Comparison of ENCODE assay signal across 8 mouse cellular contexts in genomic region chr8:111597310-111597709, GRCm38 (mm10). TPM values are rescaled to one million over a fixed set of nuclear protein-coding genes. Genes with fewer than 3 reads are reported as not detected.
A peak's percentile ranks its signal among the peaks of the same experiment; 100 is the strongest.
DNase-seq lines count a peak whose midpoint lies in the region; ATAC-seq and TF ChIP-seq lines count a peak whose summit lies in the region.

No protein-coding gene starts in this region.

- peaks cover 19% of the 10 kb centered on the region; the same call in 1 of the 2 replicates for H3K4me1 ChIP-seq in midbrain, postnatal 0 days (ENCODE audit: insufficient read depth, low read length)
- peaks cover 10% of the 10 kb centered on the region for H3K4me1 ChIP-seq in midbrain, embryonic 11.5 days (ENCODE audit: control insufficient read depth, insufficient read depth, low read length)
- H3K4me1 ChIP-seq in kidney, embryonic 16.5 days (ENCODE audit: insufficient read depth, low read length), result peaks cover 58% of the 10 kb centered on the region
- H3K4me1 ChIP-seq in stomach, embryonic 16.5 days (ENCODE audit: control insufficient read depth, insufficient read depth, low read length), result peaks cover 47% of the 10 kb centered on the region

- H3K27me3 ChIP-seq in midbrain, postnatal 0 days (ENCODE audit: insufficient read depth, low read length), result no peaks in the 10 kb centered on the region
- no peaks in the 10 kb centered on the region for H3K27me3 ChIP-seq in midbrain, embryonic 11.5 days (ENCODE audit: control insufficient read depth, insufficient read depth, low read length)
- H3K27me3 ChIP-seq in kidney, embryonic 16.5 days (ENCODE audit: insufficient read depth, low read length), result no peaks in the 10 kb centered on the region
- no peaks in the 10 kb centered on the region for H3K27me3 ChIP-seq in stomach, embryonic 16.5 days (ENCODE audit: control insufficient read depth, insufficient read depth, low read length)

- no peak for TF ChIP-seq CTCF in midbrain, postnatal 0 days (IDR thresholded peaks at IDR 0.05)

- no peaks in the 10 kb centered on the region for H3K36me3 ChIP-seq in midbrain, postnatal 0 days (ENCODE audit: insufficient read depth, low read length)
- no peaks in the 10 kb centered on the region for H3K36me3 ChIP-seq in midbrain, embryonic 11.5 days (ENCODE audit: control insufficient read depth, insufficient read depth, low read length)
- no peaks in the 10 kb centered on the region for H3K36me3 ChIP-seq in kidney, embryonic 16.5 days (ENCODE audit: insufficient read depth, low read length)
- H3K36me3 ChIP-seq in stomach, embryonic 16.5 days (ENCODE audit: control insufficient read depth, insufficient read depth, low read length), result no peaks in the 10 kb centered on the region

- peak overlapping the region; percentile 19; the same call in 1 of the 2 replicates for H3K27ac ChIP-seq in midbrain, postnatal 0 days (ENCODE audit: low read depth, low read length)
- H3K27ac ChIP-seq in midbrain, embryonic 11.5 days (ENCODE audit: low read depth, low read length), result no peak overlapping the region
- H3K27ac ChIP-seq in kidney, embryonic 16.5 days (ENCODE audit: low read length), result peak overlapping the region; percentile 92
- H3K27ac ChIP-seq in stomach, embryonic 16.5 days (ENCODE audit: low read length), result peak overlapping the region; percentile 83

- ATAC-seq in midbrain, postnatal 0 days (ENCODE audit: low FRiP score), result no peak
- ATAC-seq in midbrain, embryonic 11.5 days (ENCODE audit: low FRiP score), result no peak
- ATAC-seq in granulocyte monocyte progenitor cell, adult 5-6 weeks (replicated peaks; ENCODE audit: poor library complexity, severe bottlenecking), result peak; percentile 21
- ATAC-seq in kidney, embryonic 16.5 days (ENCODE audit: low FRiP score, low TSS enrichment), result peak; percentile 88
- ATAC-seq in stomach, embryonic 16.5 days (ENCODE audit: insufficient read depth, low FRiP score), result peak; percentile 88

- DNase-seq in midbrain, postnatal 0 days (ENCODE audit: low spot score), result no peak
- DNase-seq in midbrain, embryonic 11.5 days (ENCODE audit: low spot score, missing footprints), result no peak
- no peak for DNase-seq in left cerebral cortex, postnatal 36 days (ENCODE audit: low spot score in 2 of 2)
- no peak for DNase-seq in spleen, postnatal 10 days (ENCODE audit: low spot score in 2 of 2)
- no peak for DNase-seq in layer of hippocampus, postnatal 10 days (ENCODE audit: low spot score in 2 of 2)

- H3K9me3 ChIP-seq in midbrain, postnatal 0 days (ENCODE audit: low read length), result no peaks in the 10 kb centered on the region
- no peaks in the 10 kb centered on the region for H3K9me3 ChIP-seq in midbrain, embryonic 11.5 days (ENCODE audit: control insufficient read depth, low read length)
- no peaks in the 10 kb centered on the region for H3K9me3 ChIP-seq in kidney, embryonic 16.5 days (ENCODE audit: low read length)
- no peaks in the 10 kb centered on the region for H3K9me3 ChIP-seq in stomach, embryonic 16.5 days (replicated peaks; ENCODE audit: control insufficient read depth, low read length)

- WGBS in midbrain, postnatal 0 days, result 82% methylated on average over 1 of the region's 1 CpGs
- 74% methylated on average over 1 of the region's 1 CpGs for WGBS in midbrain, embryonic 11.5 days
- 4% methylated on average over 1 of the region's 1 CpGs for WGBS in kidney, embryonic 16.5 days
- 3% methylated on average over 1 of the region's 1 CpGs for WGBS in stomach, embryonic 16.5 days

- H3K4me3 ChIP-seq in midbrain, postnatal 0 days (ENCODE audit: low read depth, low read length), result no peak overlapping the region
- H3K4me3 ChIP-seq in midbrain, embryonic 11.5 days (ENCODE audit: low read depth, low read length), result no peak overlapping the region
- H3K4me3 ChIP-seq in kidney, embryonic 16.5 days (ENCODE audit: low read length), result no peak overlapping the region
- H3K4me3 ChIP-seq in stomach, embryonic 16.5 days (replicated peaks; ENCODE audit: low read length), result no peak overlapping the region

- H3K4me2 ChIP-seq in midbrain, postnatal 0 days (ENCODE audit: low read depth, low read length, poor library complexity, severe bottlenecking), result no peak overlapping the region
- no peak overlapping the region for H3K4me2 ChIP-seq in midbrain, embryonic 11.5 days
- H3K4me2 ChIP-seq in kidney, embryonic 16.5 days (replicated peaks; ENCODE audit: low read depth, low read length), result 0 out of 2 replicates have a peak overlapping the region, but pooled peaks have one; percentile 9
- H3K4me2 ChIP-seq in stomach, embryonic 16.5 days (ENCODE audit: low read depth, low read length), result peak overlapping the region; percentile 26; the same call in 1 of the 2 replicates

- intact Hi-C loops in left cerebral cortex, postnatal 36 days (cut with DNase I), result no loop called here

- H3K9ac ChIP-seq in midbrain, postnatal 0 days (replicated peaks; ENCODE audit: low read length, poor library complexity, severe bottlenecking), result no peak overlapping the region
- H3K9ac ChIP-seq in midbrain, embryonic 11.5 days (ENCODE audit: low read length), result no peak overlapping the region
- no peak overlapping the region for H3K9ac ChIP-seq in kidney, embryonic 16.5 days (replicated peaks; ENCODE audit: low read length)
- no peak overlapping the region for H3K9ac ChIP-seq in stomach, embryonic 16.5 days (ENCODE audit: low read length)

RNA-seq across cellular contexts. Expression of gene Ldhd, which starts 32.9 kb away (rescaled TPM):
- 1.5 and 3.3 TPM in 2 replicates for total RNA-seq in midbrain, postnatal 0 days (2014; rRNA removed)
- polyA plus RNA-seq in midbrain, postnatal 0 days (2015; fragmentation: Nextera tagmentation; extraction: Ambion mirVana), result 2.0 and 2.8 TPM in 2 replicates
- polyA plus RNA-seq in midbrain, embryonic 11.5 days (2014; fragmentation: Nextera tagmentation; extraction: Ambion mirVana), result 0.19 and 0.22 TPM in 2 replicates
- total RNA-seq in granulocyte monocyte progenitor cell, adult 5-6 weeks (2014; fragmentation: Nextera tagmentation), result not detected in 2 replicates
- total RNA-seq in granulocyte monocyte progenitor cell, adult 5-6 weeks (2017), result not detected in 2 replicates
- 2.3 and 2.8 TPM in 2 replicates for polyA plus RNA-seq in kidney, embryonic 16.5 days (2015; fragmentation: Nextera tagmentation; extraction: Ambion mirVana)
- 2.9 and 3.4 TPM in 2 replicates for polyA plus RNA-seq in stomach, embryonic 16.5 days (2015; fragmentation: Nextera tagmentation; extraction: Ambion mirVana)
- 1 to 10 TPM; 9.7 TPM for total RNA-seq in left cerebral cortex, postnatal 36 days (2021)
- total RNA-seq in layer of hippocampus, postnatal 10 days (2021), result 1 to 10 TPM; 2.3 to 2.6 TPM

RNA-seq across cellular contexts. Expression of gene Zfp1, which starts 45.9 kb away (rescaled TPM):
- total RNA-seq in midbrain, postnatal 0 days (2014; rRNA removed), result 18.1 and 22.2 TPM in 2 replicates
- polyA plus RNA-seq in midbrain, postnatal 0 days (2015; fragmentation: Nextera tagmentation; extraction: Ambion mirVana), result 22.7 and 23.3 TPM in 2 replicates
- polyA plus RNA-seq in midbrain, embryonic 11.5 days (2014; fragmentation: Nextera tagmentation; extraction: Ambion mirVana), result 23.8 and 25.6 TPM in 2 replicates
- 14.9 and 23.6 TPM in 2 replicates for total RNA-seq in granulocyte monocyte progenitor cell, adult 5-6 weeks (2014; fragmentation: Nextera tagmentation)
- 10.9 and 11.2 TPM in 2 replicates for total RNA-seq in granulocyte monocyte progenitor cell, adult 5-6 weeks (2017)
- polyA plus RNA-seq in kidney, embryonic 16.5 days (2015; fragmentation: Nextera tagmentation; extraction: Ambion mirVana), result 20.5 and 23.1 TPM in 2 replicates
- 19.3 TPM in 2 replicates for polyA plus RNA-seq in stomach, embryonic 16.5 days (2015; fragmentation: Nextera tagmentation; extraction: Ambion mirVana)
- total RNA-seq in left cerebral cortex, postnatal 36 days (2021), result 10 to 100 TPM; 22.7 to 24.6 TPM
- 10 to 100 TPM; 21.4 to 21.9 TPM for total RNA-seq in layer of hippocampus, postnatal 10 days (2021)

Comparison
In these comparisons a context has a peak if more than half of its experiments do, and no peak if none do; other contexts are left out.
1. ATAC-seq: peak in granulocyte monocyte progenitor cell, adult 5-6 weeks (single experiment), kidney, embryonic 16.5 days (single experiment) and stomach, embryonic 16.5 days (single experiment); none in midbrain, postnatal 0 days (single experiment) and midbrain, embryonic 11.5 days (single experiment).
2. H3K4me2 ChIP-seq: peak in kidney, embryonic 16.5 days (single experiment) and stomach, embryonic 16.5 days (single experiment); none in midbrain, postnatal 0 days (single experiment) and midbrain, embryonic 11.5 days (single experiment).